Mouse (Mus musculus) megakaryocyte, embryonic 14.5 days (primary cell): ENCODE measurements around the gene Nacc2. TPM values are rescaled to one million over a fixed set of nuclear protein-coding genes. Genes with fewer than 3 reads are reported as not detected.
A peak's percentile ranks its signal among the peaks of the same experiment; 100 is the strongest.

Experiments used
- H3K27me3 ChIP-seq: replicated peaks from 2 replicates; pipeline ENCODE3; 2012; ENCODE audit warnings: inconsistent platforms
- H3K36me3 ChIP-seq: replicated peaks from 2 replicates; pipeline ENCODE3; 2012; ENCODE audit warnings: low read length, inconsistent platforms, mixed read lengths
- H3K4me1 ChIP-seq: 2 replicates; pipeline ENCODE4 v1.6.1; 2012; ENCODE audit warnings: inconsistent platforms
- H3K4me3 ChIP-seq: replicated peaks from 2 replicates; pipeline ENCODE3; 2012; ENCODE audit warnings: moderate library complexity, mild to moderate bottlenecking, inconsistent platforms
- H3K9me3 ChIP-seq: 2 replicates; pipeline ENCODE4 v1.6.1; 2012; ENCODE audit warnings: inconsistent platforms
- FLI1 ChIP-seq: IDR thresholded peaks from 2 replicates; pipeline ENCODE4 v1.6.1; 2012; ENCODE audit warnings: low read length, inconsistent platforms, mixed read lengths
- GATA1 ChIP-seq: IDR thresholded peaks from 3 replicates; pipeline ENCODE4 v1.6.1; 2012; ENCODE audit warnings: mixed read lengths, low read length, inconsistent platforms, borderline replicate concordance
- polyA plus RNA-seq: library from polyadenylated mRNA; stranded (reverse); fragments of >175 nt; gene quantifications from 2 replicates; pipeline ENCODE4 v1.2.3, GENCODE M21; 2012; ENCODE audit warnings: low replicate concordance; ENCODE audit not compliant: insufficient read depth

Gene Nacc2
- 63.1 and 124 TPM in 2 replicates for polyA plus RNA-seq

DNA sequence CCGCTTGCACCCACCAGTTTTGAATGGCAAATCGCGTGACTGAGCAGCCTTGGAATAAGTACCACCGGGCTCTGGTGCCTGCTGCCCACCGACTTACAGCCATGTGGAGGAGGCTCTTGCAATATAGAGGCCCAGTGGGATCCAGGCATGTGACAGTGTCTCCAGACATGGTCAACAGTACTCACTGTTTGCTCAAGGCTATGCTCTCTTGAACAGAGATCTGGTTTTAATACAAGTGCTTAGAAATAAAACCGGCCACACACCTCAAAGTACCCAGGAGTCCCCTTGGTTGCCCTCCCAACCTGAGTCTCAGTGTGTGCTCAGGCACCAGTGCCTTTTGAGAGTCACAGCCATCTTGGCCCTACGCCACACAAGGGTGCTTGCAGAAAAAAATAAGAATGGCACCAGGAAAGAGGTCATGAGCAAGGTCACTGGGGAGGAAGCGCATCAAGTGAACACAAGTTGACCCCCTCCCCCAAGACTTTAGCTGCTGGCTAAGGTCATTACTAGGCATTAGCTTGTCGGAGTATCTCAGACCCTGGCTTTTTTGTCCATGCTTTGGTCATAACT is at the start of gene Nacc2:
Gene Nacc2 (minus strand): TSS at position 142 of the 570 bp plus-strand sequence.
- Histone ChIP-seq H3K27me3 (peaks cover 47% of the 10 kb centered on the region), H3K4me3 (peak within 1 kb of the TSS; percentile 95)

GRCm38 (mm10) chr2:26172166-26172565 is 49.1 kb upstream of the Nacc2 start:
- Histone ChIP-seq H3K27me3 (peaks cover 86% of the 10 kb centered on the region), H3K4me1 (peaks cover 11% of the 10 kb centered on the region), H3K9me3 (no peaks in the 10 kb centered on the region), H3K4me3 (no peak overlapping the region), H3K36me3 (no peaks in the 10 kb centered on the region)
- no peak for TF ChIP-seq FLI1
- no peak for TF ChIP-seq GATA1

More for the DNA sequence above, at the start of gene Nacc2:
- H3K4me1 ChIP-seq: peaks cover 75% of the 10 kb centered on the region
- TF ChIP-seq GATA1: no peak
- TF ChIP-seq FLI1: no peak
- H3K9me3 ChIP-seq: no peaks in the 10 kb centered on the region
- peaks cover 23% of the 10 kb centered on the region for H3K36me3 ChIP-seq

GRCm38 (mm10) chr2:26170376-26170775 is 47.4 kb upstream of the Nacc2 start:
- Histone ChIP-seq H3K36me3 (no peaks in the 10 kb centered on the region), H3K27me3 (peaks cover 83% of the 10 kb centered on the region), H3K9me3 (no peaks in the 10 kb centered on the region), H3K4me1 (peaks cover 11% of the 10 kb centered on the region), H3K4me3 (no peak overlapping the region)
- TF ChIP-seq FLI1 (no peak), GATA1 (no peak)

DNA sequence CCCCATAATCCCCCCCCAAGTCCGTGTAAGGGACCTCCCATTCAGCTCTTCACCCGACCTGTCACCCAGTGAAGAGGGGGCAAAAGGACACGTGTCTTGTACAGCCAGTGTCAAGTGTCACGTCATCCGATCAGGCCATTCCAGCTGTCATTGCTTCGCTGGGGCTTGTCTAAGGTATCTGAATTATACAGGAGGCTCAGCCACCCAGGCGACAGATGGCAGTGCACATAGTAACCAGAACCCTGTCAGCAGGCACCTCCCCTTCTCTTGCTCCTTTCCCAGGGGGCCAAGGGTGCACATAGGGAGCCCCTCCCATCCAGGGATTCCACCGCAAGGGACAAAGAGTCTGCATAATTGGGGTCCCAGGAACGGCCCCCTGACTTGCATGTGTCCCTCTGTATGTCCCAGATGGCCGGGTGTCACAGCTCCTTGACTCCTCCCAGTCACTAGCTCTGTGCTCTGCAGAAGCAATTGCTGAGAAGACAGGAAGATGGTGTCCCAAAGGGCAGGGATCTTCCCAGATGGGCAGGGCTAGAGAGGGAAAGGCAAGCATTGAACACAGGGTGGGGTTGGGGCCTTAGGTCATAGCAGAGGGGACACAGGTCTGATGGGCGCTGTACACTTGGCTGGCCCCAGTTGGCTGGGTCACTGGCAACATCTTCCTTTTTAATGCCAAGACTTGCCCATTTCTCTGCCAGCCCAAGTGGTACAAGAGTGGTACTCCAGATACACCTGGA is 46.0 kb upstream of the Nacc2 start:
- Histone ChIP-seq H3K9me3 (no peaks in the 10 kb centered on the region), H3K4me1 (peaks cover 11% of the 10 kb centered on the region), H3K27me3 (peaks cover 80% of the 10 kb centered on the region), H3K4me3 (no peak overlapping the region), H3K36me3 (no peaks in the 10 kb centered on the region)
- TF ChIP-seq FLI1 (no peak), GATA1 (no peak)

DNA sequence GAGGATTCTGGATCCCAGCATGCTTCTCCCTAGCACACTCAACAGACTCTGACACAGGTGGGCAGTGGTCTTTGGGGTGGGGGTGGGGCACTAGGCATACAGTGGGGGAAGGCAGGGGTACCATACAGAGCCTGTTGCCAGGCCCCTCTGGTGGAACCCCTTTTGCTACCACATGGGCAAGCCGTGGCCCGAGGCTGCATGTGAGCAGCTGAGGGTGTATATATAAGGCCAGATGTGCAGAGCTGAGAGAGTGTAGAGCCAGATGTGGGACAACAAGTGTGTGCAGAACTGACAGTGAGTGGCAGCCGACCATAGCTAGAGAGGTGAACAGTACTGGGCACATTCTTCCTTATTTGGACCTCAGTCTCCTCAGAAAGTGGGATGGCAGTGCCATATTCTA is 43.9 kb upstream of the Nacc2 start:
- no peaks in the 10 kb centered on the region for H3K36me3 ChIP-seq
- TF ChIP-seq FLI1 (no peak), GATA1 (no peak)
- H3K9me3 ChIP-seq: no peaks in the 10 kb centered on the region
- H3K4me1 ChIP-seq: peaks cover 11% of the 10 kb centered on the region
- no peak overlapping the region for H3K4me3 ChIP-seq
- peaks cover 76% of the 10 kb centered on the region for H3K27me3 ChIP-seq

DNA sequence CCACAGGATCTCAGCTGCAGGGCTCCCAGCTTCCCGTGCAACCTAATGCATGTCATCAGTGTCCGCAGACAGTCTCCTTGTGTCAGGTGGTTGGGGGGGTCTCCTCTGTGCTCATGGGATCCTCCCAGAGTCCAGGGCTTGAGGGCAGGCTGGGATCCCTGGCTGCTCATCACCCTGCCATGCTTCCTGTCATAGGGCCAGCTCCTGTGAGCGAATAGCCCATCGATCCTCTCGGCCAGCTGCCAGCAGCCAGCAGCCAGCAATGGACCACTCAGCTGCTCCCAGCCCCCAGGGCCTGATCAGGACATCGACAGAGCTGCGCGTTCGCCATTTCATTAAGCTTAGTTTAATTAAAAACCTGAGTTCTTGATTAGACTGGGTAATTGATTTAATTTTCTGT is 35.0 kb upstream of the Nacc2 start:
- Histone ChIP-seq H3K4me3 (no peak overlapping the region), H3K4me1 (peaks cover 24% of the 10 kb centered on the region), H3K9me3 (no peaks in the 10 kb centered on the region), H3K27me3 (peaks cover 50% of the 10 kb centered on the region), H3K36me3 (no peaks in the 10 kb centered on the region)
- TF ChIP-seq FLI1 (no peak), GATA1 (no peak)

DNA sequence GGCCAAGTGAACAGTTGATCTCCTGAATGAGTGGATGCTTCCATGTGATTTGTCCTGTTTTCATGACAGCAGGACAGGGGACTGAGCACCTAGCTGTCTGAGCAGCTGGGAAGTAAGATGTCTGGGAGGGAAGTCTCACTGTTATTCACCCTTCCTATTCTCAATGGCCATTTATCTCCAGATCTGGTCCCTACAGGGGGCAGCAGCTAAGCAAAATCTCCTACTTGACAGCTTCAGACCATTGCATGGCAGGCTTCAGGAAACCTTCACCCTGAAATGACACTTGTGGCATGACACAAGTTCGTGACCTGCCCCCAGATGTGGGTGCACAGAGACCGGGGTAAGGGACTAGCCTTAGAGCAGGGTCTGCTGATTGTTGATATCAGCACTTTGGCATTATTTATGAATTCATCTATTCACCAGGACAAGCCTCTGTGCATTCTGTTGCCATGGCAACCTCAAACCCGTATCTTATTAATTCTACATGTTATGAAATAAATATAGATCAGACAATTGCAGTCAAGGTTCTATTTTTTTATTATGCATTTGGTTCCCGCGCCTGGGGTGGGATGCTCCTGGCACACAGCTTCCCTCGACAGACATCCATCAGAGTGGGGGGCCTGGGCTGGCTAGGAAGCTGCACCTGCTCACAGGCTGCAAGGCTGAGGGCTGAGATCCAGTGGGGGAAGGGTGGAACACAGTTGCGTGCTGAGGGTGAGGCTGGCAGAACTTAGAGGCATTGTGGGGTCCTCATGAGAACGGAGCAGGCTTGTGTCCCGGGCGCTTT is 33.4 kb upstream of the Nacc2 start:
- H3K36me3 ChIP-seq: no peaks in the 10 kb centered on the region
- TF ChIP-seq FLI1 (no peak), GATA1 (no peak)
- H3K27me3 ChIP-seq: peaks cover 42% of the 10 kb centered on the region
- no peaks in the 10 kb centered on the region for H3K9me3 ChIP-seq
- H3K4me1 ChIP-seq: peaks cover 24% of the 10 kb centered on the region
- no peak overlapping the region for H3K4me3 ChIP-seq

DNA sequence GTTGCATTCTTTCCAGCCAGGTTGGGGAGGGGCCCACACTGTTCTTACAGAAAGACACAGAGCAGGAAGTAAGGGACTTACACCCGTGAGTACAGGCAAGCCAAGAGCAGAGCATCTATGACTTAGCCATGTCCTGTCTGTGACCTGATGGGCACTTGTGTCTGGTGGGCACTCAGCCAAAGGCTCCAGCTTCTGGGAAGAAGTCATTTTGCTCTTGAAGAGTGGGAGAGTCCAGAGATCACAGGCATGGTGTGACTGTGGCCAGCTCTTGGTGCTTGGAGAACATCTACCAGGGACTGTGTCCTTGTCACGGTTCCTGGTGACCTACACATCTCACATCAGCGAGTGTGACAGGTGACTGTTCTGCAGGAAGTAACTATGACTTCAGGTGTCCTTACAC is 32.7 kb upstream of the Nacc2 start:
- Histone ChIP-seq H3K27me3 (peaks cover 40% of the 10 kb centered on the region), H3K4me3 (no peak overlapping the region), H3K9me3 (no peaks in the 10 kb centered on the region), H3K36me3 (no peaks in the 10 kb centered on the region), H3K4me1 (peaks cover 24% of the 10 kb centered on the region)
- no peak for TF ChIP-seq FLI1
- TF ChIP-seq GATA1: no peak

DNA sequence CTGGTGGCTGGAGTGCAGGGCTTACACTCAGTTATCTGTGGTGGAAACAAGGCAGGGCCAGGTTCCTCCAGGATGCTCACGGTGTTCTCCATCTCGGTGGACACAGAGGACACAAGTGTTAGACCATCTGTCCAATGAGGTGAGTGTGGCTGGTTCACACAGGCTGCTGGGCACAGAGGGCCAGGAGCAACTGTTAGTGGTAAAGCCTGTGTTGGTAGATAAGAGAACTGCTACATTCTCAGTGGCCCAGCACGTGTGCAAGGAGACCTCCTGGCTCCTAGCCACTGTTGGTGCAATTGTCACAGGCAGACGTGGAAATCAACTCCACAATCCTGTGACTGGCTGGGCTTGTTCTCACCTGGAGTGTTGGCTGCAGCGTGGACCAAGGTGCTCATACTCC is 31.6 kb upstream of the Nacc2 start:
- Histone ChIP-seq H3K4me1 (peaks cover 24% of the 10 kb centered on the region), H3K36me3 (no peaks in the 10 kb centered on the region), H3K4me3 (no peak overlapping the region), H3K27me3 (peaks cover 35% of the 10 kb centered on the region), H3K9me3 (no peaks in the 10 kb centered on the region)
- TF ChIP-seq FLI1: no peak
- TF ChIP-seq GATA1: no peak
